Mouse (Mus musculus) fat pad, adult 2 months (tissue): Measurements from ENCODE around the gene Sorcs2.
"Not testable (repeated sequence)": the region's sequence is repeated elsewhere in the genome, so short reads cannot be mapped to it uniquely, and the experiment has no call there.

Experiments used
- DNase-seq: peaks from one replicate; pipeline ENCODE4 v3.0.0-alpha.2; 2011; ENCODE audit warnings: low read depth, low spot score; ENCODE audit errors: extremely low read depth

The Sorcs2 gene

GRCm38 (mm10) chr5:36391751-36392150 is 6.2 kb downstream of the Sorcs2 start:
- DNase-seq, result no peak

- not testable (repeated sequence) for DNase-seq
Observed at GRCm38 (mm10) chr5:36390591-36390927, 7.4 kb downstream of the Sorcs2 start.

- DNase-seq, result no peak
Observed at GRCm38 (mm10) chr5:36389731-36390590, 8.0 kb downstream of the Sorcs2 start.

GRCm38 (mm10) chr5:36385062-36385461 is 12.9 kb downstream of the Sorcs2 start:
- no peak for DNase-seq

GRCm38 (mm10) chr5:36383431-36383830 is 14.5 kb downstream of the Sorcs2 start:
- no peak for DNase-seq

GRCm38 (mm10) chr5:36382721-36383120 is 15.2 kb downstream of the Sorcs2 start:
- no peak for DNase-seq

- no peak for DNase-seq
Observed at GRCm38 (mm10) chr5:36382134-36382693, 15.7 kb downstream of the Sorcs2 start.

GRCm38 (mm10) chr5:36379938-36380511 is 17.9 kb downstream of the Sorcs2 start:
- DNase-seq, result no peak

- no peak for DNase-seq
Observed at GRCm38 (mm10) chr5:36378370-36378738, 19.6 kb downstream of the Sorcs2 start.

- no peak for DNase-seq
Observed at GRCm38 (mm10) chr5:36377456-36378369, 20.2 kb downstream of the Sorcs2 start.

- DNase-seq, result peak; percentile 40
Observed at GRCm38 (mm10) chr5:36375886-36376285, 22.1 kb downstream of the Sorcs2 start.

GRCm38 (mm10) chr5:36374221-36375050 is 23.5 kb downstream of the Sorcs2 start:
- DNase-seq, result no peak

- no peak for DNase-seq
Observed at GRCm38 (mm10) chr5:36373246-36373891, 24.6 kb downstream of the Sorcs2 start.

- no peak for DNase-seq
Observed at GRCm38 (mm10) chr5:36371731-36372130, 26.2 kb downstream of the Sorcs2 start.

GRCm38 (mm10) chr5:36369261-36369684 is 28.7 kb downstream of the Sorcs2 start:
- no peak for DNase-seq

GRCm38 (mm10) chr5:36368511-36369135 is 29.3 kb downstream of the Sorcs2 start:
- DNase-seq, result no peak

- no peak for DNase-seq
Observed at GRCm38 (mm10) chr5:36367911-36368310, 30.0 kb downstream of the Sorcs2 start.

- peak; percentile 86 for DNase-seq
Observed at GRCm38 (mm10) chr5:36367181-36367610, 30.7 kb downstream of the Sorcs2 start.

- DNase-seq, result no peak
Observed at GRCm38 (mm10) chr5:36361749-36362148, 36.2 kb downstream of the Sorcs2 start.
